Comparison of ENCODE assay signal across 20 mouse cellular contexts in the genomic region with DNA sequence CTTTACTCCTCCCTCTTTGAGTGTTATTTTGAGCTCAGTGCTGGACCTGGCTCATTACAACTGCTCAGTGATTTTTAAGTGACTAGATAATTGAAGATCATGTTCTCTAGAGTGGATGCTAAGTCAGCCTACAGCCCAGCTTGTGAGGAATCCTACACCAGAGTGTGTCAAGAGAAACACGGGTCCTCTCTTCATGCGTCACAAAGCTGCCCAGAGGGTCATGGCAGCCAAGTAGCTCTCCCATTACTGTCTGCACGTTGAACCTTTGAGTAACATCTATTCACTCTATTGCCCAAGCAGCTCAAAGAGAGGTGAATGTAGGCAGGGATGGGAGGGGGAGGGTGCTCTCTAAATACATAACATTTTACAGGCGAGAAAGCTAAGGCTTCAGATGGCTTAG.
"Had no signal": no experiment of that assay in that cellular context is flagged by ENCODE, and none has a peak within 500 bp of the region (broad histone marks: within the 10 kb centered on the region; RNA-seq: fewer than 3 reads in every experiment).

No protein-coding gene starts in this region.

- H3K4me2 ChIP-seq: intestine, embryonic 15.5 days; limb, embryonic 13.5 days; liver, embryonic 12.5 days; liver, embryonic 15.5 days; lung, embryonic 15.5 days; midbrain, embryonic 13.5 days; neural tube, embryonic 13.5 days had no signal

- H3K9ac ChIP-seq: intestine, embryonic 15.5 days; limb, embryonic 13.5 days; liver, embryonic 12.5 days; liver, embryonic 15.5 days; lung, embryonic 15.5 days; midbrain, embryonic 13.5 days; neural tube, embryonic 13.5 days had no signal

- H3K4me1 ChIP-seq: intestine, embryonic 15.5 days; limb, embryonic 10.5 days; limb, embryonic 13.5 days; liver, embryonic 12.5 days; liver, embryonic 15.5 days; lung, embryonic 15.5 days; megakaryocyte, embryonic 14.5 days; midbrain, embryonic 10.5 days; neural tube, embryonic 13.5 days had no signal

- H3K27me3 ChIP-seq: intestine, embryonic 15.5 days; limb, embryonic 13.5 days; liver, embryonic 12.5 days; liver, embryonic 15.5 days; lung, embryonic 15.5 days; megakaryocyte, embryonic 14.5 days; midbrain, embryonic 13.5 days; neural tube, embryonic 13.5 days had no signal

- H3K36me3 ChIP-seq: intestine, embryonic 15.5 days; limb, embryonic 10.5 days; limb, embryonic 13.5 days; liver, embryonic 12.5 days; liver, embryonic 15.5 days; lung, embryonic 15.5 days; midbrain, embryonic 10.5 days; midbrain, embryonic 13.5 days; neural tube, embryonic 13.5 days had no signal

- H3K4me3 ChIP-seq: intestine, embryonic 15.5 days; limb, embryonic 10.5 days; limb, embryonic 13.5 days; liver, embryonic 12.5 days; liver, embryonic 15.5 days; lung, embryonic 15.5 days; megakaryocyte, embryonic 14.5 days; midbrain, embryonic 10.5 days; midbrain, embryonic 13.5 days; myocyte; neural tube, embryonic 13.5 days had no signal

- H3K9me3 ChIP-seq: intestine, embryonic 15.5 days; limb, embryonic 10.5 days; limb, embryonic 13.5 days; liver, embryonic 12.5 days; liver, embryonic 15.5 days; lung, embryonic 15.5 days; midbrain, embryonic 10.5 days; midbrain, embryonic 13.5 days; neural tube, embryonic 13.5 days had no signal

- H3K27ac ChIP-seq: intestine, embryonic 15.5 days; limb, embryonic 10.5 days; limb, embryonic 13.5 days; liver, embryonic 12.5 days; liver, embryonic 15.5 days; lung, embryonic 15.5 days; midbrain, embryonic 10.5 days; midbrain, embryonic 13.5 days; neural tube, embryonic 13.5 days had no signal

- ATAC-seq: intestine, embryonic 15.5 days; liver, embryonic 12.5 days; midbrain, embryonic 16.5 days had no signal

- DNase-seq: kidney, adult 18-20 months; kidney, postnatal 25 days; liver; lung, adult 18-20 months; lung, postnatal 10 days; lung, postnatal 36 days; thymus, adult 18-20 months; thymus, postnatal 36 days had no signal
